Mouse (Mus musculus) E14TG2a.4 (cell line): Measurements from ENCODE around the gene Fstl1.

ENCODE experiments used
- CTCF ChIP-seq: conservative IDR thresholded peaks from 2 replicates; pipeline ENCODE4 v1.5.1; 2014; ENCODE audit warnings: low read length
- POU5F1 ChIP-seq: IDR thresholded peaks from 2 replicates; pipeline ENCODE4 v1.6.1; 2014; ENCODE audit warnings: low read length, borderline replicate concordance

DNA sequence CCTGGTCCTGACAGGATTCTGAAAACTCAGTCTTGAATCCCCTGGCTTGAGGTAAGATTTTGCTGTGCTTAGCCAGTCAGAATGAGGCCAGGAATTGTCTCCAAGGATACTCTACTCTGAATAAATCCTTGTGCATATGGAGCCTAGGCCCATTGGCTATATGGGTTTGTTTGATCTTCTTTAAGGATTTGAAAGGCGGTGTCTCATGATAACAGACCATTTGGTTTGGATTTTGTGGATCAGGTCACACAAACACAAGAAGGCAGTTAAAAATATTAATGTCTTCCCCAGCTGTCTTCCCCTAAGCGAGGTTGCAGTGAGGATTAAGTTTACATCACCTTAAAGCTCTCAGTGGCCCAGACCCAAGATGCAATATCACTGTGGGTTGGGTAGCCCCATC is 65.8 kb downstream of the Fstl1 start:
- TF ChIP-seq CTCF, result no peak
- TF ChIP-seq POU5F1, result no peak
